Mouse (Mus musculus): Measurements from ENCODE around the gene Cped1.

Cped1 gene

GRCm38 (mm10) chr6:21985732-21986540 is at the start of gene Cped1:
Gene Cped1 (plus strand): TSS chr6:21985916.
- DNase-seq: peak; percentile 57

DNA sequence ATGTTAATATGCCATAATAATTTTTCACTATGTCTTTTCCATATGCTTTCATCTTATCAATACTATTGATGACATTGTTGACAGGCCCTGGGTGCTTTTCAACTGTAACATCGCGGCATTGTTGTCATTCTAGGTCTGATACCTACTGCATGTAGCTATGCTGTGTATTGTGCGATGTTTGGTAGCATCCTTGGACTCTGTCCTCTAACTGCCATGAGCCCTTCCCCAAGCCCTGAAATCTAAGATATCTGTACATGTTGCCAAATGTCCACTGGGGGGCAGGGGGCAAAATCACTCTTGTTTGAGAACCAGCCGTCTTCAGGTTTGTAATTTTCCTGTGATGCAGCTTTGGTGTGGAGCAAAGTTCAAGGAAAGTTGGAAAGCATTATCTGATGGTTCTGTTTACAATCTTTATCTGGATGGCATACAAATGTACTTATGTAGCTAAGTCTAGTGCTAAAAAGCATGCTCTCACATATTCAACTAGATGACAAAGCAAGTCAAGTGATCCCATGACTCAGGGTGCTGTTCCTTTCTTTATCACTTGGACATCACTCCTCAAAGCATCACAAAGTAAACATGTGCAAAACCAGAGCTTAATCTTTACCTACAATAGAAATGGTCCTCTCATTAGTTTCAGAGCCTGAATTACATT is 47.6 kb upstream of the Cped1 start:
- DNase-seq: no peak

GRCm38 (mm10) chr6:21949226-21949731 is 36.4 kb upstream of the Cped1 start, which contains the start of gene Ing3:
Gene Ing3 (plus strand): TSS chr6:21949571.
- peak; percentile 100 for DNase-seq

DNA sequence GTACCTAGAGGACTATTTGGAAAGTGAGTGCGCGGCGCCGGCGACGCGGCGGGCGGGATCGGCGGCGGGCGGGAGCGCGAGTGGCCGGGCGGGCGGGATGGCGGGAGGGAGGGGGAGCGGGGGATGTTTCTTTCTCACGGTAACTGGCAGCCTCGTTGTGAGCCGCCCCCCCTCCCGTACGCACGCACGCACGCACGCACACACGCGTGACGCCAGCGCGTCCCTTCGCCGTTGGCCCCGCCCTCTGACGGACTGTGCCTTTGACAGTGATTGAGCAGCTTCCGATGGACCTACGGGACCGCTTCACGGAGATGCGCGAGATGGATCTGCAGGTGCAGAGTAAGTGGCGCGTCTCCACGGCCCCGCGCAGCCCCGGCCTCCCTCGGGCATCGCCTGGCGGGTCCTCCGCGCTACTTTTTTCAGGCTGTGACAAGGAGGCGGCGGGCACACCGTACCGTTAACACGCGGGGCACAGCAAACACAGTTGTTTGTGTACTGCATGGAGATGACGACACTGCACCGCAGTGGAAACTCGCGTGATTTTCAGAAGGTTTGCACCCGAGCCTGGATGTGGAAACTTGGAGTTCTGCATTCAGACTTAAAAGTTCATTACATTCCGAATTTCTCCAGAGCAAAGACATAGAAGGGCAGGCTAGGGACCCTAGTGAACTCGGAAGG is 35.8 kb upstream of the Cped1 start:
- DNase-seq: peak; percentile 99

DNA sequence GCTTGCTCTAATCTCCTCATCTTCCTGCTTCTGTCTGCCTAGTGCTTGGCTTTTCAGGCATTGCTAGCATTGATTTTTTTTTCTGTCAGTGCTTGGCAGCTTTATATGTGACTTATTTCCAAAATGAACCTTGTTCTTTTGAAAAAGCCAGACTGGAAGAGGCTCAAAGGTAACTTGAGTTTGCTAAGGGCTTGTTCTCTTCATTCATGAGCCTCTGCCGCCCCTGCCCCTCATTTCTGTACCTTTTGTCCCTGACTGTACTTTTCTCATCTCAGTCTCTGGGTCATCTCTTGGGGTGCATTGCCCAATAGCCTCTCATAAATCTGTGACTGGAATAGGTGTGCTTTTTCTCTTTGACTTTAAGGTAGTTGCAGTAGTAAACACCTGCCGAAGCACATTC is 35.0 kb upstream of the Cped1 start:
- DNase-seq: peak; percentile 81

- no peak for DNase-seq
Observed at GRCm38 (mm10) chr6:21955468-21955867, 30.2 kb upstream of the Cped1 start.

- no peak for DNase-seq
Observed at GRCm38 (mm10) chr6:21958922-21959321, 26.8 kb upstream of the Cped1 start.

DNA sequence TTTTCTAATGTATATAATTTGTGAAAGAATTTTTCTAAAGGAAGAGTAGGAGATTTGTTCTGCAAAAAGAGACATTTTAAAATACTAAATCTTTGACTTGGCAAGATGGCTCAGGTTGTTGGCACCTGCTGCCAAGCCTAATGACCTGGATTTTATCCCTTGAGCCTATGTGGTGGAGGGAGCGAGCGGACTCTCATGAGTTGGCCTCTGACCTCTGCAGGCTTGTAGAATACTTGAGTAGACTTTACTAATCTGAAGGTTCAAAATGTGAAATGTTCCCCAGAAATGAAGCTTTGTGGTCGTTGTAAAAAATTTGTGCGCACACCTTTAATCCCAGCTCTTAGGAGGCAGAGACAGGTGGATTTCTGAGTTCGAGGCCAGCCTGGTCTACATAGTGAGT is 25.8 kb upstream of the Cped1 start:
- DNase-seq: peak; percentile 40

DNA sequence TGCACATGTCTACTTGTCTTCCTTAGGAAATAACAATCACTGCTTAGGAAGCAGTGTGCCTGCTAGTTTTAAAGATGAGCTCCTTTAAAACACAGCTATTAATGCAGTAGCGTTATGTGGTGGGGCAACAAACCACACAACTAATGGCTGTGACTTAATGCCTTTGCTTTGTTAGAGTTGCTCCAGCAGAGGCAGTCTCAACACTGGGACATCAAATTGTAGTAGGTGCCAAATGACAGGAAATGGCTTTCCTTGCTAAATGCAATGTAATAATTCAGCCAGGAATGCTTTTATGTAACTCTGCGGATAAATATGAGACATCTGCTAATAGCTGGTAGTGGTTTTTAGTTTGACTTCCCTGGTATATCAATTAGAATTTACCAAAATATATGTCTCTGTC is 8.2 kb upstream of the Cped1 start:
- DNase-seq: peak; percentile 15

- DNase-seq: no peak
Observed at GRCm38 (mm10) chr6:21981114-21981513, 4.6 kb upstream of the Cped1 start.

DNA sequence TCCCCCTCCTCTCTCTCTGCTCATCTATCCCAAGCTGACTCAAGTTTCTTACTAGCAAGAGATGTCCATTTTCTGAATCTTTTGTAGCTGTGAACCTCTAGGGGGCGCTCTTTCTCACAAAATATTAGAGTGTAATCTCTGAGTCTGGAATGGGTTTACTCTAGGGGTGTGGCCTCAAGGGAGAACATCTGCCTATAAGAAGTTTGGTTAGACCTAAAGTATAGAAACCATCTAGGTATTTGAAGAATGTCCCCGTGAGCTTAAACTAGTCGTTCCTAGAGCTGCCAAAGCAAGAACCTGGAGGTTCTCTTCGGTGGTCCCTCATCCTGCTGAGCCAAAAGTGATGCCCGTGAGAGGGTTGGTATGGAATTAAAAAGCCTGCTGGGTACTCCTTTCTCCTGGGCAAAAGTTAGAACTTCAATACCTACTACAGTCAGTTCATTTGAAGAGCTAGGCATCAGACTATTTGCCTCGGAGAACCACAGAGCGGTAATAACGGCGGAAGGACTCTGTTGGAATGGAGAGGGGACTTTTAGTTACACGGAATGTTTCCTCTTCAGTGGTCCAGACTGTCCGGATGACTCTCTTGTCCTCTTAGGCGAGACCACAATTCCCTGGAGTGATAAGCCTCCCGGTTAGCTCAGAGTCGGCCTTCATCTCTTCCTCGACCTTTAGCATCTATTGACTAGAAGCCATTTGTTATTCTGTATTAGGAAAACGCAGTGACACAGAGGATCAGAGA is 555 bp upstream of the Cped1 start:
- peak; percentile 86 for DNase-seq

GRCm38 (mm10) chr6:21986660-21987331 is 1.1 kb downstream of the Cped1 start:
- DNase-seq: peak; percentile 35

GRCm38 (mm10) chr6:21987554-21987953 is 1.8 kb downstream of the Cped1 start:
- DNase-seq: no peak

DNA sequence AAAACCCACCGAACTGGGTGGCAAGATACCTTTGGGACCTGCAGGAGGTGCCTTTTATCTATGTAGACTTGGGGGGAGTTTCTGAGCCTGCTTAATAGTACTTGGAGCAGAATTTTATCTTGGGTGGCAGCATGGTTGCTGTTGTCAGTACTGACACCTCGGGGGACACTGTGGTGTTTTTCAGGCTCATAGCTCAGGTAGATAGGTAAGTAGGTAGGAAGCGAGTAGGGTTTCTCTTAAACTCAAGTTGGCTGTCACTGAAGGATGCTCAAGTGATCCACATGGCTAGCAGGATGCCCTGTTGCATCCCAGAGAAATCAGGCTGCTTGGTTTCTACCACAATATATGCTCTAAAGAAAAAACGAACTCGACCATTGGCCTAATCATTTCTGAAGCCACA is 2.6 kb downstream of the Cped1 start:
- no peak for DNase-seq

DNA sequence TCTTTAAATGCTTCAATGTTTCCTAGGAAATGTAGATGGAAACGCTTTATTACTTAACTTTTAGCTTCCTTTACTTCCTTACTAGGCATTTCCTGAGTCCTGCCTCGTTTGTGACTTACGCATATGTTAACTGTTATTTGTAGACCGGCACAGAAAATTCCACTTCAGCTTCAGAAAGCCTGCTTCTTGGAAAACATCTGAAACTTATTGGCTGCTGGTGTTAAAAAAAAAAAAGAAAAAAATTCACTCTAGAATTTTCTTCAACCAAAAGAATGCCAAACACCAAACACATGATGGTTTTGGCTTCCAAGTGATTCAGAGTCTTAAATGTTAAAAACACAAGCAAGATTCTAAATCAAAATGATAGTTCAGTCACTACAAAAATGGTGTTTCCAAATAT is 3.4 kb downstream of the Cped1 start:
- DNase-seq: no peak

- DNase-seq: no peak
Observed at GRCm38 (mm10) chr6:21990181-21991135, 4.7 kb downstream of the Cped1 start.

DNA sequence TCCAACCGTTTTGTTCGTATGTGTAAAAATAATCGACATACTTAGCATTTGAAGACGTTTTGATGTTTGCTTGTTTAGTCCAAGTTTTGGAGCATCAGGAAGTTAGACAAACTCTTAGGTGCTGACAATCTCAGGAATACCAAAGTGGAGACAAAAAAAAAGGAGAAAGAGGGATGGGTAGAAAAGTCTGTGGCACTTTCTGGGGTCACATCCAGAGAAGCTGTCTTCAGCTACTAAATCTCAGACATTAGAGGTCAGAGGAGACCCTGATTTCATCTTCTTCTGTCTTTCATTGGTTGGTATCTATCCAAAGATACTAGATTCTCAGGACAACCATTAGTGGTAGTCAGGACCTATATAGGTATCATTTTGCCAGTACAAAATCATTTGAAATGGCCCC is 5.4 kb downstream of the Cped1 start:
- no peak for DNase-seq

DNA sequence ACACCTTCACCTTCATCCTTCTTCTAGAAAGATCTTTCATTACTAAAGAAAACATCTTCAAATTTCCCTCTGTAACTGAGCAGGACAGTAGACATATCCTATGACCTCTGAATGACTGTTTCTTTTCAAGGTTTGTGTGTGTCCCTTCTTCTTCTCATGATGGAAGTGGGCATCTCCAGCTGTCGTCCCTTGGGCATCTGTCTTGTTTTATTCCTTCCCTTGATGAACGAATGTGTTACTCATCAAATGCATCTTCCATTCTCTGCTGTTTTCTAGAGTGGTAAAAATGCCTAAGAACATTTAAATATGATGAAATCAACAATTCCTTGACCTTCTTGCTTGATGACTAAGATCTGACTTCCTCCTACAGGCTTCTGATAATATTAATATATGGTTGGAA is 7.4 kb downstream of the Cped1 start:
- DNase-seq: no peak

GRCm38 (mm10) chr6:21998131-21998530 is 12.4 kb downstream of the Cped1 start:
- no peak for DNase-seq

- DNase-seq: peak; percentile 37
Observed at GRCm38 (mm10) chr6:21999025-21999424, 13.3 kb downstream of the Cped1 start.

GRCm38 (mm10) chr6:22000086-22000485 is 14.4 kb downstream of the Cped1 start:
- no peak for DNase-seq
